Mouse (Mus musculus) megakaryocyte, embryonic 14.5 days (primary cell): ENCODE data around the gene Kcnj6.

Experiments
- FLI1 ChIP-seq: IDR thresholded peaks from 2 replicates; pipeline ENCODE4 v1.6.1; 2012; ENCODE audit warnings: low read length, inconsistent platforms, mixed read lengths
- GATA1 ChIP-seq: IDR thresholded peaks from 3 replicates; pipeline ENCODE4 v1.6.1; 2012; ENCODE audit warnings: mixed read lengths, low read length, inconsistent platforms, borderline replicate concordance

DNA sequence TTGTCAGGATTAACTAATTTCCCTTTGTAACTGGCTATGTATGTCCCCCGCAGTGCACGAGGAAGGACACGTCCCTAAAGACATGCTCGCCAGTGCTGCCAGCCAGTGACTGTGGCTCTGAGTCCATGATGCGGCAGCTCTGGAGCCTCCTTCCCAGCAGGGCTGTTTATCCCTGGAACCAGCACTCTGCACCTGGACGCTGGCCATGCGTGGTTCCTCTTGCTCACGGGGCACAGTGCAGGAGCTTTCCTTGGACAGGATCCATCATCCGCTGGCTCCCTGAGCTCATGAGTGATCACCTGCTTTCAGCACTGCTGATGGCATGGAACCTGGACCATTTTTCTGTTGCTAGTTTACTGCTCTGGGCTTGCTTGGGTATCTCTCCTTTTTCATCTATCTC, 10.8 kb downstream of the Kcnj6 start:
- TF ChIP-seq GATA1 (no peak), FLI1 (no peak)
